Mouse (Mus musculus) common myeloid progenitor, adult 5-6 weeks (primary cell): ENCODE data around the gene BC051019. TPM values are rescaled to one million over a fixed set of nuclear protein-coding genes. Genes with fewer than 3 reads are reported as not detected.

Experiments used
- ATAC-seq: replicated peaks from 2 replicates; pipeline ENCODE4 v1.8.0; 2016; ENCODE audit warnings: low read depth, mild to moderate bottlenecking, moderate TSS enrichment, inconsistent platforms; ENCODE audit not compliant: poor library complexity, severe bottlenecking
- total RNA-seq: library from RNA; stranded (forward); fragments of 200-1000, 187-1606 nt; gene quantifications from 2 replicates; pipeline ENCODE4 v1.2.3, GENCODE M21; 2017

The BC051019 gene
- total RNA-seq, 1 experiment from 2014 or later = not detected

GRCm38 (mm10) chr7:109712198-109712597 is 11.5 kb downstream of the BC051019 start:
- no peak for ATAC-seq

- no peak for ATAC-seq
Observed at GRCm38 (mm10) chr7:109710069-109710468, 13.6 kb downstream of the BC051019 start.

- no peak for ATAC-seq
Observed at GRCm38 (mm10) chr7:109708961-109709382, 14.7 kb downstream of the BC051019 start.

- ATAC-seq = peak; percentile 40; the same call in 1 of the 2 replicates
Observed at GRCm38 (mm10) chr7:109707023-109707785, 16.4 kb downstream of the BC051019 start.

GRCm38 (mm10) chr7:109704461-109704860 is 19.2 kb downstream of the BC051019 start:
- no peak for ATAC-seq

GRCm38 (mm10) chr7:109704016-109704377 is 19.7 kb downstream of the BC051019 start:
- ATAC-seq = no peak

- peak; percentile 93 for ATAC-seq
Observed at GRCm38 (mm10) chr7:109703190-109704015, 20.2 kb downstream of the BC051019 start, which contains the start of the genes St5 and Akip1. Gene St5 (minus strand): TSS chr7:109703605. Gene Akip1 (plus strand): TSS chr7:109703690.

GRCm38 (mm10) chr7:109702721-109703120 is 20.9 kb downstream of the BC051019 start:
- no peak for ATAC-seq

GRCm38 (mm10) chr7:109700213-109700612 is 23.4 kb downstream of the BC051019 start:
- ATAC-seq = no peak

GRCm38 (mm10) chr7:109695339-109695726 is 28.3 kb downstream of the BC051019 start:
- no peak for ATAC-seq

GRCm38 (mm10) chr7:109694576-109695338 is 28.9 kb downstream of the BC051019 start:
- no peak for ATAC-seq

- ATAC-seq = no peak
Observed at GRCm38 (mm10) chr7:109690961-109691360, 32.7 kb downstream of the BC051019 start.

GRCm38 (mm10) chr7:109690101-109690500 is 33.5 kb downstream of the BC051019 start:
- no peak for ATAC-seq

GRCm38 (mm10) chr7:109686585-109687128 is 37.0 kb downstream of the BC051019 start:
- no peak for ATAC-seq

- ATAC-seq = no peak
Observed at GRCm38 (mm10) chr7:109680879-109681278, 42.8 kb downstream of the BC051019 start.

- no peak for ATAC-seq
Observed at GRCm38 (mm10) chr7:109680284-109680683, 43.4 kb downstream of the BC051019 start.

GRCm38 (mm10) chr7:109674944-109675628 is 48.6 kb downstream of the BC051019 start:
- ATAC-seq = no peak

GRCm38 (mm10) chr7:109671581-109672471 is 51.8 kb downstream of the BC051019 start:
- ATAC-seq = peak; percentile 87
